Mouse (Mus musculus) CD8-positive naive resting alpha-beta T cell, adult 57 days (primary cell): ENCODE data around the gene Nobox. TPM values are rescaled to one million over a fixed set of nuclear protein-coding genes. Genes with fewer than 3 reads are reported as not detected.

ENCODE experiments used
- total RNA-seq: library from RNA; stranded (reverse); gene quantifications from one replicate; pipeline ENCODE4 v1.2.4, GENCODE M21; 2023

Gene Nobox
- not detected for total RNA-seq

DNA sequence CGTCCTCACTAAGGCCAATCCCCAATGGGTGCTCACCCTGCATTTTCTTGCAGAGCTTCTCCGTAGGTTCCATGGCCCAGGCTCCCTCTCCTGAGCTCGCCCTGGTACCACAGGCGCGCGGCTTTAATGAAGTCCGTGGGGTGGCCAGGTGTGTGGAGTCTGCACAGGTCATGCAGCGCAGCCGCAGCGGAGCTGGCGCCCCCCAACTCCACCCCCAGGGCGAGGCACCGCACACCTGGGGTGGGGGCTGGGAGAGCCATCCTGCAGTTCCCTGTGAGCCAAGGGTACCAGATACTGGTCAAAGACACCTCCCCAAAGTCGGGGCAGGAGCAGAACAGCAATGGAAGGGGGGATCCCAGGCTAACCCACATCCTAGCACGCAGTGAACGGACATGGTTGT is at the start of gene Nobox:
Gene Nobox (minus strand): TSS at position 101 of the 400 bp plus-strand sequence.

GRCm38 (mm10) chr6:43265363-43266041 is 43.9 kb downstream of the Nobox start, which contains the start of gene Arhgef5:
Gene Arhgef5 (plus strand): TSS chr6:43265582.

Other genes starting within 250 kb of the Nobox start
- gene Olfr441, start 203.2 kb downstream of the Nobox start, total RNA-seq: not detected
- not detected for gene Olfr237-ps1, start 163.0 kb downstream of the Nobox start, total RNA-seq
- gene Olfr437, start 146.3 kb downstream of the Nobox start, total RNA-seq: not detected
- not detected for gene Olfr13, start 137.4 kb downstream of the Nobox start, total RNA-seq
- not detected for gene Olfr435, start 112.4 kb downstream of the Nobox start, total RNA-seq
- gene Olfr434, start 96.5 kb downstream of the Nobox start, total RNA-seq: not detected
- gene Olfr47, start 78.0 kb downstream of the Nobox start, total RNA-seq: not detected
- 2.5 TPM for gene Arhgef5, start 44.0 kb downstream of the Nobox start, total RNA-seq